Mouse (Mus musculus): ENCODE data around the gene Dmc1. TPM values are rescaled to one million over a fixed set of nuclear protein-coding genes. Genes with fewer than 3 reads are reported as not detected.

The Dmc1 gene
- polyA plus RNA-seq, 1 experiment = 1.2 TPM

DNA sequence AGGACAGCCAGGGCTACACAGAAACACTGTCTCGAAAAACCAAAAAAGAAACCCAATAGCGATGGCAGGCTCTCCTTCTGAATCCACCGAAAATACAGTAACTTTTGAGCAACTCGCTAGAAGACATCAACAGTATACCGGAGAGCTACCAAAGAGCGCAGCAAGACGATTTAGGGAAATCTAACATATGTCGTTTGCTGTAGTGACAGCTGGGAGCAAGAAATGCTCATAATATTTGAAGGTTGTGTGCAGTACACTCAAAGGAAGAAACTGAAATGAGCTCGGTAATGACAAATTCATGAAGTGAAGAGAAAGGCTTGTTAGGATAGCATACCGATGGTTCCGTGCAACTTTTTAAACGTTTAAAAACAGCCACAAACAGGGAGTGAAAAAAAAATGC lies 1.3 kb upstream of the Dmc1 start:
- Histone ChIP-seq H3K27ac (ENCODE audit: insufficient read depth, low read length) (no peak overlapping the region), H3K4me3 (replicated peaks; ENCODE audit: insufficient read depth, low read depth, low read length) (no peak overlapping the region), H3K27me3 (ENCODE audit: control insufficient read depth, insufficient read depth, low read length) (no peaks in the 10 kb centered on the region), H3K4me1 (ENCODE audit: control insufficient read depth, insufficient read depth, low read length) (no peaks in the 10 kb centered on the region)
- TF ChIP-seq POLR2A (IDR thresholded peaks at IDR 0.05; ENCODE audit: borderline replicate concordance, insufficient read depth, low read length) (no peak), CTCF (IDR thresholded peaks at IDR 0.05; ENCODE audit: borderline replicate concordance, insufficient read depth, low read depth, low read length) (no peak)
- no peak for DNase-seq
- 85% methylated on average over 12 of the region's 12 CpGs for WGBS

GRCm38 (mm10) chr15:79600176-79600575 lies 4.7 kb downstream of the Dmc1 start:
- no peak overlapping the region for H3K4me3 ChIP-seq (replicated peaks; ENCODE audit: insufficient read depth, low read depth, low read length)
- 38% methylated on average over 2 of the region's 2 CpGs for WGBS
- no peak for DNase-seq
- H3K27ac ChIP-seq (ENCODE audit: insufficient read depth, low read length) = no peak overlapping the region
- H3K4me1 ChIP-seq (ENCODE audit: control insufficient read depth, insufficient read depth, low read length) = no peaks in the 10 kb centered on the region
- TF ChIP-seq POLR2A (IDR thresholded peaks at IDR 0.05; ENCODE audit: borderline replicate concordance, insufficient read depth, low read length) (no peak), CTCF (IDR thresholded peaks at IDR 0.05; ENCODE audit: borderline replicate concordance, insufficient read depth, low read depth, low read length) (no peak)
- no peaks in the 10 kb centered on the region for H3K27me3 ChIP-seq (ENCODE audit: control insufficient read depth, insufficient read depth, low read length)

DNA sequence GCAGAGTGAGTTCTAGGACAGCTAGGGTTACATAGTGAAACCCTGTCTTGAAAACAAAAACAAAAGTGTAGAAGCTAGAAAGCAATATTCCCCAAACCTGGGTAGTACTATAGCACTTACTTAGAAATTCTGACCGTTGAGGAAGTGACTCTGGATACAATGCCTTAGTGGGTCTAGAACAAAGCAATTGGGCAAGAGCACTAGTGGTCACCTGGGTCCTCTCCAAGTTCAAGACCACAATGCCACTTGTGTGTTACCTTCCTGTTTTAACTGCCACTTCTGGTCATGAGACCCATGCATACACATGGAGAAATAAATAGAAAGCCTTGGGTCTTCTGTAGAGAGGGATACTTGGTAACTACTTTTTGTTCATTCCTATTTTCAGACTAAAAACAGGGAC lies 6.2 kb downstream of the Dmc1 start:
- TF ChIP-seq POLR2A (IDR thresholded peaks at IDR 0.05; ENCODE audit: borderline replicate concordance, insufficient read depth, low read length) (no peak), CTCF (IDR thresholded peaks at IDR 0.05; ENCODE audit: borderline replicate concordance, insufficient read depth, low read depth, low read length) (no peak)
- Histone ChIP-seq H3K27ac (ENCODE audit: insufficient read depth, low read length) (no peak overlapping the region), H3K4me3 (replicated peaks; ENCODE audit: insufficient read depth, low read depth, low read length) (no peak overlapping the region), H3K4me1 (ENCODE audit: control insufficient read depth, insufficient read depth, low read length) (no peaks in the 10 kb centered on the region), H3K27me3 (ENCODE audit: control insufficient read depth, insufficient read depth, low read length) (no peaks in the 10 kb centered on the region)
- no peak for DNase-seq
- WGBS = 83% methylated on average over 1 of the region's 1 CpGs

- TF ChIP-seq POLR2A (IDR thresholded peaks at IDR 0.05; ENCODE audit: borderline replicate concordance, insufficient read depth, low read length) (no peak), CTCF (IDR thresholded peaks at IDR 0.05; ENCODE audit: borderline replicate concordance, insufficient read depth, low read depth, low read length) (no peak)
- no peak overlapping the region for H3K4me3 ChIP-seq (replicated peaks; ENCODE audit: insufficient read depth, low read depth, low read length)
- H3K4me1 ChIP-seq (ENCODE audit: control insufficient read depth, insufficient read depth, low read length) = no peaks in the 10 kb centered on the region
- no peaks in the 10 kb centered on the region for H3K27me3 ChIP-seq (ENCODE audit: control insufficient read depth, insufficient read depth, low read length)
- H3K27ac ChIP-seq (ENCODE audit: insufficient read depth, low read length) = no peak overlapping the region
- DNase-seq = no peak
- 67% methylated on average over 1 of the region's 1 CpGs for WGBS
Measured at GRCm38 (mm10) chr15:79581581-79581980, 23.3 kb downstream of the Dmc1 start.

DNA sequence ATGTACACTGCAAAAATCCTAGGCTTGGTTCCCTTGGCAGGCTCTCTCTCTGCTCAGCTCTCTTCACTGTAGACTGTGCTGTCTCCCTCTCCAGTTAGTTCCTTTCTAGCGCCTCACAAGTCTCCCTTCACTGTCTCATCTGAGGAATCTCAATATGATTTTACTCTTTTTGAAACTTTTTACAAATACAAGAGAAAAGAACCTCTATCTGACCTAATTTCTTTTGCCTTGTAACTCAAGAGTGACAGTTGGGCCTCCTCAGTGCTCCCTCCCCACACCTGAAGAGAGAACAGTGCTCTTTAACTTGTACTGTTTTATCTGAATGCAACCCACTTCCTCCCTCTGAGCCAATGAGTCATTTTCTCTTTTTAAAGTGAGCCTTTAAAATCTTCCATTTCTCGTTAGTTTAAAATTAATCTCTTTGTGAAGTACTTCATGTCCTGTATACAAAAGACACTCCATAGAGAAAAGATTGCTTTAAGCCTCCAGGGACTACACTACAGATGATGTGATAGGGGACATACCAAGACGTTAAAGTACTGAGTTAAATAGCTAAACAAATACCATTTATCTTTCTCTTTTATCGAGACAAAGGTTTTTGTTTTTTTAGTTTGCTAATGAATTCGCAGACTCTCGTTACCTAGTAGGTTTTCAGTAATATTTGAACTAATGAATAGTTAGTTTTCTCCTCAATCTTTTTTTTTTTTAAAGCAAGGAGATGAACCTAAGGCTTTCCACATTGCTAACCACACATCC lies 27.1 kb downstream of the Dmc1 start:
- no peak for TF ChIP-seq POLR2A (IDR thresholded peaks at IDR 0.05; ENCODE audit: borderline replicate concordance, insufficient read depth, low read length)
- no peak for TF ChIP-seq CTCF (IDR thresholded peaks at IDR 0.05; ENCODE audit: borderline replicate concordance, insufficient read depth, low read depth, low read length)
- 82% methylated on average over 6 of the region's 6 CpGs for WGBS
- no peak for DNase-seq
- Histone ChIP-seq H3K27me3 (ENCODE audit: control insufficient read depth, insufficient read depth, low read length) (no peaks in the 10 kb centered on the region), H3K27ac (ENCODE audit: insufficient read depth, low read length) (no peak overlapping the region), H3K4me3 (replicated peaks; ENCODE audit: insufficient read depth, low read depth, low read length) (no peak overlapping the region), H3K4me1 (ENCODE audit: control insufficient read depth, insufficient read depth, low read length) (no peaks in the 10 kb centered on the region)

DNA sequence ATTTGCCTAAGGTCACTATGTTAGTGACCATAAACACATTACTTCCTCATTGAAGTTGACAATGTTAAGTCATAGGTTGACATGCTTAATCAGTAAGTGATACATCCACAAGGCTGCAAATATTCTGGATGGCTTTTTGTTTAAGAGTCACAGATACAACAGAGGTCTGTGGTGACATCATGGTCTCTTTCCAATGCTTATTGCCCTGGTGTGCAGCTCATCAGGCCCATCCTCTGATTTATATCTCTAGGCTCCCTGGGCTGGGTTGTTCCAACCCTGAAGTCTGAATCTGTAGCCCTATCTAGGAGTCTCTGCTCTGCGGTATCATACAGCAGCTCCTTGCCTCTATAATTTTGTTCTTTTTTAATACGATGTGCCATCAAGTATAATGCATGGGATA lies 28.0 kb downstream of the Dmc1 start:
- WGBS = 97% methylated on average over 2 of the region's 2 CpGs
- TF ChIP-seq CTCF (IDR thresholded peaks at IDR 0.05; ENCODE audit: borderline replicate concordance, insufficient read depth, low read depth, low read length) (no peak), POLR2A (IDR thresholded peaks at IDR 0.05; ENCODE audit: borderline replicate concordance, insufficient read depth, low read length) (no peak)
- DNase-seq = no peak
- H3K27me3 ChIP-seq (ENCODE audit: control insufficient read depth, insufficient read depth, low read length) = no peaks in the 10 kb centered on the region
- no peaks in the 10 kb centered on the region for H3K4me1 ChIP-seq (ENCODE audit: control insufficient read depth, insufficient read depth, low read length)
- no peak overlapping the region for H3K27ac ChIP-seq (ENCODE audit: insufficient read depth, low read length)
- no peak overlapping the region for H3K4me3 ChIP-seq (replicated peaks; ENCODE audit: insufficient read depth, low read depth, low read length)

- 58% methylated on average over 1 of the region's 1 CpGs for WGBS
- H3K27ac ChIP-seq (ENCODE audit: insufficient read depth, low read length) = no peak overlapping the region
- no peaks in the 10 kb centered on the region for H3K27me3 ChIP-seq (ENCODE audit: control insufficient read depth, insufficient read depth, low read length)
- no peak for DNase-seq
- no peak for TF ChIP-seq CTCF (IDR thresholded peaks at IDR 0.05; ENCODE audit: borderline replicate concordance, insufficient read depth, low read depth, low read length)
- no peak for TF ChIP-seq POLR2A (IDR thresholded peaks at IDR 0.05; ENCODE audit: borderline replicate concordance, insufficient read depth, low read length)
- H3K4me3 ChIP-seq (replicated peaks; ENCODE audit: insufficient read depth, low read depth, low read length) = no peak overlapping the region
- no peaks in the 10 kb centered on the region for H3K4me1 ChIP-seq (ENCODE audit: control insufficient read depth, insufficient read depth, low read length)
Measured at GRCm38 (mm10) chr15:79575543-79576222, 29.2 kb downstream of the Dmc1 start.

GRCm38 (mm10) chr15:79562417-79562816 lies 42.5 kb downstream of the Dmc1 start:
- Histone ChIP-seq H3K27me3 (ENCODE audit: control insufficient read depth, insufficient read depth, low read length) (no peaks in the 10 kb centered on the region), H3K27ac (ENCODE audit: insufficient read depth, low read length) (no peak overlapping the region), H3K4me3 (replicated peaks; ENCODE audit: insufficient read depth, low read depth, low read length) (no peak overlapping the region), H3K4me1 (ENCODE audit: control insufficient read depth, insufficient read depth, low read length) (no peaks in the 10 kb centered on the region)
- WGBS = 84% methylated on average over 9 of the region's 9 CpGs
- DNase-seq = no peak
- TF ChIP-seq CTCF (IDR thresholded peaks at IDR 0.05; ENCODE audit: borderline replicate concordance, insufficient read depth, low read depth, low read length) (no peak), POLR2A (IDR thresholded peaks at IDR 0.05; ENCODE audit: borderline replicate concordance, insufficient read depth, low read length) (no peak)

Data from cerebellum, adult 2 months (tissue).